Mouse (Mus musculus) CH12F3 (cell line): ENCODE data around the gene Fam114a1.

Source experiments
- in situ Hi-C: fragments of 300-500 bp; cut with MboI; formaldehyde crosslinking; loops from 2 replicates; pipeline ENCODE4 v1.14.3; 2020; ENCODE audit warnings: low sequenced_read_pairs

The Fam114a1 gene

DNA sequence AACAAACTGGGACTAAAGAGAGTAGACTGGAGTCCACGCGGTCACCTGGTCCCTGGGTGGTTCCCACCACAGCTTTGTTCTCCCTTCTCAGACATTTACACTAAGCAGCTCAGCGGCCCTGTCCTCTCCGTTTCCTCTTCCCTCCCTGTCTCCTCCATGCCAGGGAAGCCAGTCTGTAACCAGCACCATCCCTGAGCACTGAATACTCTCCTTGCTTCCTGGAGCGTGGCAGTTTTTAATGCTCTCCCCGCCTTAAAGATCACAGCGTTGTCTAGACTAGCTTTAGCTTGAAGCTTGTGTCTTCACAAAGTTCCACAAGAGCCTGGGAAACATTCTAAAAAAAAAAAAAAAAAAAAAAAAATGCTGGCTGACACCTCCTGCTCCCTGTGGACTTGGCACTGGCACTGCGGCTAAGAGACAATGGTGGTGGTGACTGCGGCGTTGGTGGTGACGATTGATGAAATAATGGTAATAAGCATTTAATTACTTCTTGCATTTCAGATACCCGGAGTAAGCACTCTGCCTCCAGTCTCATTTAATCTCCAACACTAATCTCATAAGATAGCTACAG is 77.5 kb downstream of the Fam114a1 start:
- in situ Hi-C loops, result no loop called here

DNA sequence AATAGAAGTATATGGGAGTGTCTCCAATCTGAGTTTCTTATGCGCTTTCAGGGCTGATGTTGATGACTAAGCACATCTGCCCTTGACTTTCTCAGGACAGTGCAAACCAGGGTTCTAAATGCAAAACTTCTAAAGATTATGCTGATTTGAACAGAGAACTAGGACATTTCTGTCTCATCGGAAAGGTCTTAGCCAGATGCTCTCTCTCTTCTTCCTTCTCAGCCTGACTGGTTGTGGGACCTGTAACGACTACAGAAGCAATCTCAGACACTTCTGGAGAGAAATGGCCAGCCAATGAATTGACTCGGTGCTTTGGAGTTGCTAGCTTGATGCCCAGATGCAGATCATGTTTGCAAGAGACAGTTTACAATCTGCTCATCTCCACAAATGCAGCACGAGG is 80.0 kb downstream of the Fam114a1 start:
- in situ Hi-C loops, result no loop called here

DNA sequence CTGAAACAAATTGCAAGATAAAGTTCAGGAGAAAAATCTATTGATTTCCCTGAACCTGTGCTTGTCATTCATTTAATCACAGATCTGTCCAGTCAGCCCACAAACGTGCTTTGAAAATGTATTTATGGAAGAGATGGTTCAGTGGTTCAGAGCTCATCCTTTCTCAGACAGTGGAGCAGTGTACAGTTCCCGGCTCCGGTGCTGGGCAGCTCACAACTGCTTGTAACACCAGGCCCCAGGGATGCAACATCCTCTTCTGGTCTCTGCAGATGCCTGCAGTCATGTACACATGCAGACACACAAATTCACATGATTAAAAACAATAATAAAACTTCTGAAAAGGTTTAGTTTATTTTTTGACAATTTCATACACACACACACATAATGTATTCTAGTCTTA is 81.6 kb downstream of the Fam114a1 start:
- in situ Hi-C loops, result no loop called here

GRCm38 (mm10) chr5:65057596-65057995 is 87.7 kb downstream of the Fam114a1 start:
- in situ Hi-C loops, result no loop called here

GRCm38 (mm10) chr5:65059806-65060205 is 89.9 kb downstream of the Fam114a1 start:
- in situ Hi-C loops, result no loop called here

DNA sequence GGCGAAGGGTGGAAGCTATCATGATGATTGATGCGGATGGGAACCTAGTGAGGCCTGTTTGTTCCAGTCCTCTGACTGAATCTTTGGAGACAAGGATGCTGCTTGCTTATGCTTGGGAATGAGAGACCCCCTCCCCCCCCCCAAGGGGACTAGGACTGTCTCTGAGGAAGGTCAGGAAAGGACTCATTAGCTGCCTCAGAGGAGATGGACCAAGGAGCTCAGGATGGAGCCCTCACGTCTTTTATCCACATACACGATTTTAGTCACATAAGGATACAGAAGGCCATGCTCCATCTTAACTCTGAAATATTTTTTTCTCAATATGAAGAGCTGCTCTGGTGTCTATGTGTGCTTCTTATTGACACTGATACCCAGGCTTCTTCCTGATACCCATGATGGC is 92.4 kb downstream of the Fam114a1 start:
- in situ Hi-C loops, result no loop called here

DNA sequence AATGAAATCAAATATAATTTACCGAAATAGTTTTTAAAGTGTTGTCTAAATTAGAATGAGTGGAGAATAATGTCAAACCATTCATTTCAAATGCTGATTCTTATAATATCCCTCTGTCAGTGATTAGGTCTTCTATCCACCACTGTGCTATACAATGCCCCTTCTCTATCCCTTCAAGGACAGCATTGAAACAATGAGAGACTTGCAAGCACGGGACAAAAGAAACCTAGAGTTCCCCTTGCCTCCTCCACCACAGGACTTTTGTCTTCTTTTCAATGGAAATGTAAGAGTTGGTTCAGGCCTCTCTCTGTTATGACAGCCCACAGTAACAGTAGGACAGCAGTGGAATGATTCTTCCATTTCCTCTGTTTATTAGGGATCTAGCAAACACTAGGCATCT is 93.4 kb downstream of the Fam114a1 start:
- in situ Hi-C loops, result no loop called here

DNA sequence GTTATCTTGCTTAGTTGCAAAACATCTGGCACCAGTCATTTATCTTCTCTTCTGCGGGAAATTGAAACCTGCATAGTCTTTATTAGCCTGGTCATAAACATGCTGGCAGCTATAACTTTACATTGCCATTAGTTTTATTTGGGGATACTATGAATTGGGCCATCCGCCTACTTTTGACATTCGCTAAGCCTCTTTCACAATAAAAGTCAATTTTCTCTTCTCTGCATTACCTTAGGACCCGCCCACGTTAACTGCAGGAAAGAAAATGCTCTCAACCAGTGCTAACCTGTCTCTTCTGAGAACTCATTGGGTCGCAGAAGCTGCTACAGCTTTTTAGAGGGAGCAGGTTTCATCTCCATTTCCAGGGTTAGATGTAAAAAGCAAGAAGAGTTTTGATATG is 98.3 kb downstream of the Fam114a1 start:
- in situ Hi-C loops, result no loop called here

DNA sequence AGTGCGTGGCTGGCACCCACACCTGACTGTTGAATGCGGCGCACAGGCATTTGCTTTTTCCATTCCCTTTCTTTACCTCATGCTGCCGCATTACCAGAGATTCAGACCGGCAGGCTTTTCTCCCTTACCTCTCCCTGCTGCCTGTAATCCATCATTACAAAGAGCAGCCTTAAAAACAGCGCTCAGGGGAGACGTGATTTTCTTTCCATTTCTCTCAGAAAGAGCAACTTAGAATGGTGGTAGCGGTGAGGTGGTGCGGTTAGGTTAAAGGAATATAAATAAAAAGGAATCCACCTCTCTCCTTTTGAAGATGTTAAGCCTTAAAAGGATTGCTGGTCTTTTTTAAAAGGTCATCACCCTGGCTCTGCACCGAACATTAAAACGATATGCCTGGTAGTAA is 100.0 kb downstream of the Fam114a1 start:
- in situ Hi-C loops, result no loop called here

DNA sequence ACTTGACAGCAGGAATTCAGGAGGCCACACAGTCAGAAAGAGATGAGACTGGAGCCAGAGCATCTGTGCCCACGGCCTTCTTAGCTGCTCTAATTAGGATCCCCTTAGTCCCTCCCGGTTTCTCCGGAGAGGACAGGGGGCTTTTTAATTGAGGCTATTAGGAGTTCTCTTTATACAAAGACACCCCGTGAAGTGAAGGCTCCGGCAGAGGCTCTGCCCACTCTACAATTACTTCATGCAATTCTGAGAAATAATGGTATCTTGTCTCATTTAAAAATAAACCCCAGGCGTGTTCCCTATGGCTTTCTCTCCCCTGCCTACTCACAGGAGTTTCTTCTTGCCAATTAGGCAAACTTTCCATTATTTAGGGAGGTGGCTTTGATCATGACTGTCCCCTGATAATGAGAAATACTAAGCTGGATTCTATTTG is 101.8 kb downstream of the Fam114a1 start:
- in situ Hi-C loops, result no loop called here

GRCm38 (mm10) chr5:65073247-65073646 is 103.4 kb downstream of the Fam114a1 start:
- in situ Hi-C loops, result no loop called here

GRCm38 (mm10) chr5:65074693-65075092 is 104.8 kb downstream of the Fam114a1 start:
- in situ Hi-C loops, result no loop called here

- in situ Hi-C loops, result no loop called here
Observed at GRCm38 (mm10) chr5:65076087-65076486, 106.2 kb downstream of the Fam114a1 start.

DNA sequence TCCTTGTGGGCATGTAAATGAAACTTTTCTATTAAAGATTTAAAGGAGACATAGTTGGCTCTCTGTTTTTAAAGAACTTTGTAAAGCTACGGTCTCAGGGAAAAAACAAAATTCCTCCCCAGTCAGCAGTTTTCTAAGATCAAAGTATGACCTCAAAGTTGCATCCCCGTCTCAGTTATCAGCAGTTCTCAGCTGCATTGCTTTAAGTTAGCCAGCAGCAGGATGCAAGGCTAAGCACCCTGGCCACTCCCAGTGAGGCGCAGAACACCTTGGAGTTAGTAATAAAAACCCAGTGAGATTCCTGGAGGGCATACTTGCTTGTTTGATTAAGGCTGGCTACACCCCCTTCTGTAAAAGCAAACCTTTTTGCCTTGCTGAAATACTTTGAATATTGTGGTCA is 106.9 kb downstream of the Fam114a1 start:
- in situ Hi-C loops, result no loop called here

DNA sequence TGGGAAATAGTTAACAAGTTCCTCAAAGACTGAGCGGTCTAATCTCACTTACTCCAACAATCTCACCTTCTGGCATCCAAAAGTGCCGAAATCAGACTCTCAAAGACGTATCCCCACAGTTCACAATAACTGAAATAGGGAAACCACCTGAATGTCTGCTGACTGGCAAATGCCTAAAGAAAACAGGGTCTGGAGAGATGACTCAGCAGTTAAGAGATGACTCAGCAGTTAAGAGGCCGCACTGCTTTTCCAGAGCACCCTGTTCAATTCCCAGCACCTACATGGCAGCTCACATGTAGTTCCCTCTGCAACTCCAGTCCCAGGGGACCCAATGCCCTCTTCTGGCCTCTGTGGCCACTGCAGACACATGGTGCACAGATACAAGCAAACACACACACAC is 108.2 kb downstream of the Fam114a1 start:
- in situ Hi-C loops, result no loop called here

GRCm38 (mm10) chr5:65079881-65080280 is 110.0 kb downstream of the Fam114a1 start:
- in situ Hi-C loops, result no loop called here

DNA sequence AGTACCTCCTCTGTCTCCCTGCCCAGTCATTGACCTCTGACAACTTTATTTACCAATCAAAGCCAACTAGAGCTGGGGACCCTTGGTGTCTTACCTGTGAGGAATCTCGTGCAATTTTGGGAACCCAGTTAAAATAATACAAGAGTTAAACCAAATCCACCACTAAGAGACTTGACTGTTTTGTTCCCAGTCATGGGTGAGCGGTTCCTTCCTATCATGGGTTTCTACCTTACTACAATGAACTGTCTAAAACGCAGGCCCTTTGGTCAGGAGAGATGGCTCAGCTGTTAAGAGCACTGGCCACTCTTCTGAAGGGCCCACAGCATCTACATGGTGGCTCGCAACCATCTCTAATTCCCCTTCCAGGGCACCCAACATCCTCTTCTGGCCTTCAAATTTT is 112.0 kb downstream of the Fam114a1 start:
- in situ Hi-C loops, result no loop called here

GRCm38 (mm10) chr5:65086522-65086921 is 116.7 kb downstream of the Fam114a1 start:
- in situ Hi-C loops, result no loop called here

- in situ Hi-C loops, result no loop called here
Observed at GRCm38 (mm10) chr5:65089707-65090106, 119.8 kb downstream of the Fam114a1 start.

GRCm38 (mm10) chr5:65091184-65091858 is 121.5 kb downstream of the Fam114a1 start:
- in situ Hi-C loops, result no loop called here
